Mouse (Mus musculus) myocyte (in vitro differentiated cells): ENCODE measurements around the gene Pln.

Experiments
- MYOD1 ChIP-seq, 3 experiments: IDR thresholded peaks; one replicate each; pipeline ENCODE4 v1.6.1; 2011; ENCODE audit warnings: control low read depth in 2 of 3, low read depth in 2 of 3, mild to moderate bottlenecking in 2 of 3, moderate library complexity in 1 of 3; ENCODE audit not compliant: insufficient read length in 2 of 3, control insufficient read depth in 1 of 3
- POLR2A ChIP-seq: IDR thresholded peaks from one replicate; pipeline ENCODE4 v1.6.1; 2011; ENCODE audit warnings: low read depth, mild to moderate bottlenecking, control low read depth, moderate library complexity; ENCODE audit not compliant: insufficient read length

- TF ChIP-seq MYOD1 (IDR thresholded peaks at IDR 0.05; ENCODE audit: control insufficient read depth in 1 of 3, insufficient read length in 2 of 3, low read depth in 2 of 3) (no peak), POLR2A (no peak)
Measured at GRCm38 (mm10) chr10:53388227-53388920, 50.9 kb downstream of the Pln start.
